Mouse (Mus musculus): ENCODE results near the gene Fam110a. TPM values are rescaled to one million over a fixed set of nuclear protein-coding genes. Genes with fewer than 3 reads are reported as not detected.

Fam110a gene
- polyA plus RNA-seq, 1 experiment from 2014 or later = 52.1 TPM

DNA sequence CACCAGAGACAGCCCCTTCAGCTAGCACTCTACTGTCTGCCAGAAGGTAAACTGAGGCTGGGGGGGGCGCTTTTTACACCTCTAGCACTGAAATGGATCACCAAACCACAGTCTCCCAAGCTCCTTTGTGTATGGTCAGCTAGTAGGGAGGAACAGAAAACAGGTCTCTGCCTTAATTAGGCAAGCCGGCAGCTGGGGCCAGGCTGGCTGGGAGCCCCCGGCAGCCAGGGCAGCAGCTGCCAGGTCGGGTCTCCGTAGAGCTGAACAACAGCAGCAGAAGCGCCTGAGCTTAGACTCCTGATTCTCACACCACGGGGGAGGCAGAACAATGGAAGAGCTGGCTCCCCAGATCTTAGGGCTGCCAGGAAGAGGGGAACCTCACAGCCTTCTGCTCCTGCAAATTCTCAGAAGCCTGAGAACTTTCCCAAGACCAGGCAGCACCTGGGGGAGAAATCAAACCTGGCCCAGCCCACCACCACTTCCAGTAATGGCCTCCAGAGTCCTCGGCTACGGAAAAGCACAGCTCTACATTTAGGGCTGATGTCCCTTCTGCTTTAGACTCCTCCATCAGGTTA, 12.8 kb downstream of the Fam110a start:
- Histone ChIP-seq H3K9ac (peak overlapping the region; percentile 61), H3K27ac (replicated peaks) (peak overlapping the region; percentile 91), H3K36me3 (0 out of 2 replicates have a peak, but pooled peaks cover 11% of the 10 kb centered on the region), H3K4me3 (peak overlapping the region; percentile 18), H3K4me1 (replicated peaks) (peaks cover 87% of the 10 kb centered on the region), H3K27me3 (no peaks in the 10 kb centered on the region), H3K9me3 (no peaks in the 10 kb centered on the region), H3K4me2 (peak overlapping the region; percentile 77)
- no peak for ATAC-seq (ENCODE audit: low read depth)
- WGBS = 10% methylated on average over 9 of the region's 9 CpGs

DNA sequence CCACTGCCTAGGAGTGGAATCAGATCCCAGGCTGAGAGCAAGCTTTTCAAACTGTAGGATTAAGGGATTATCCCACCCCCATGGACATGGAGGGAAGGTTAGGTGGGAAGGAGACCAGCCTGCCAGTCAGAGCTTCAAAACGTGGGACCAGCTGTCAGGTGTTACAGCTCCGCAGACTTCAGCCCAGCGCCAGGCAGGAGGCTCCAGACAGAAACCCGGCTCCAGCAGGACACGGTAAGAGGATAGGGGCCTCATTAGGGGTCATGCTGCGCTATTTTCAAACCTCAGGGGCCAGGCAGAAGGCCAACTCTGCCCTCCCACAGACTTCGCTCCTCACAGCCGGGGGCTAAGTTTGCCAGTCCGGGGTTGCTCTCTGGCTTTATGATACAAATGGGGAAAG, 16.0 kb downstream of the Fam110a start:
- H3K9ac ChIP-seq = no peak overlapping the region

DNA sequence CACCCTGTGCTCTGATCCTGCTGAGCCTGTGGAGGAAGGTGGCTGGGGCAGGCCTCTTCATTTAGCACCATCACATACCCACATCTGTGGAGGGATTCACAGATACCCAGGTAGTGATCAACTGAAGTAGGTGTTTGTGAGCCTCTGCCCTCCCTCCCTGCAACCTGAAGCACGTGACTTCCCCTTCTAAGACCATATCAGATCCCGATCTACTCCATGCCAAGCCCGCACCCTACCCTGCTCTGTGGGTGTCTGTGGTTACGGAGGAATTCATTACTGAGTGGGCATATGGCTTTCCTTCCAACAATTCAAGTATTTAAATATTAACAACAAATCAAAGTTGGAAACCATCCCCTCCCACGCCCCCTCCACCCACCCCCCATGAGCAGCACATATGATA, 16.7 kb downstream of the Fam110a start:
- no peak for ATAC-seq (ENCODE audit: low read depth)
- Histone ChIP-seq H3K9me3 (no peaks in the 10 kb centered on the region), H3K4me3 (no peak overlapping the region), H3K4me2 (no peak overlapping the region), H3K9ac (no peak overlapping the region), H3K27me3 (no peaks in the 10 kb centered on the region), H3K4me1 (replicated peaks) (peaks cover 60% of the 10 kb centered on the region), H3K27ac (replicated peaks) (no peak overlapping the region), H3K36me3 (no peaks in the 10 kb centered on the region)
- WGBS = 82% methylated on average over 5 of the region's 5 CpGs

More for the DNA sequence above, 16.0 kb downstream of the Fam110a start:
- Histone ChIP-seq H3K27me3 (no peaks in the 10 kb centered on the region), H3K9me3 (no peaks in the 10 kb centered on the region), H3K4me2 (no peak overlapping the region), H3K4me1 (replicated peaks) (peaks cover 68% of the 10 kb centered on the region), H3K4me3 (no peak overlapping the region), H3K27ac (replicated peaks) (0 out of 2 replicates have a peak overlapping the region, but pooled peaks have one; percentile 28), H3K36me3 (0 out of 2 replicates have a peak, but pooled peaks cover 5% of the 10 kb centered on the region)
- WGBS = 4% methylated on average over 9 of the region's 9 CpGs
- no peak for ATAC-seq (ENCODE audit: low read depth)

DNA sequence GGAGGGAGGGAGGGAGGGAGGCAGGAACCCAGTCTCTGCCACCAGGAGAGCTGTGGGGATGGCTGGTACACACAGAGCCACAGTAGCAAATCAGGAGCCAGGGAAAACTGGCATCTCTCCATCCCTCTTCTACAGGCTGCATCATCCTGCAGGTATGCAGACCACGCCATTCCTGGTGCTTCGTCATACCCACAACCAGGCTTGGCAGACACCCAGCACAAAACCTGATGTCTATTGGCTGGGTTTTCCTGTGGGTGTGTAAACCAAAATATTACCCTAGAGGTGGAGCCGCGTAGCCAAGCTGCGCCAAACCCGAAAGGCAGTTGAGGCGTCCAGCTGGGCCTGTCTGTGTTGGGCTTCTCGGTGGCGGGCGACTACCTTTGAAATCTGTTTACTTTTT, 17.5 kb downstream of the Fam110a start:
- H3K9ac ChIP-seq = no peak overlapping the region
- no peak overlapping the region for H3K4me2 ChIP-seq
- 0 out of 2 replicates have a peak, but pooled peaks have one; percentile 40 for ATAC-seq (ENCODE audit: low read depth)
- H3K4me1 ChIP-seq (replicated peaks) = peaks cover 52% of the 10 kb centered on the region
- peak overlapping the region; percentile 33; the same call in 1 of the 2 replicates for H3K27ac ChIP-seq (replicated peaks)
- WGBS = 57% methylated on average over 10 of the region's 10 CpGs
- H3K36me3 ChIP-seq = no peaks in the 10 kb centered on the region
- no peak overlapping the region for H3K4me3 ChIP-seq
- H3K9me3 ChIP-seq = no peaks in the 10 kb centered on the region
- no peaks in the 10 kb centered on the region for H3K27me3 ChIP-seq

DNA sequence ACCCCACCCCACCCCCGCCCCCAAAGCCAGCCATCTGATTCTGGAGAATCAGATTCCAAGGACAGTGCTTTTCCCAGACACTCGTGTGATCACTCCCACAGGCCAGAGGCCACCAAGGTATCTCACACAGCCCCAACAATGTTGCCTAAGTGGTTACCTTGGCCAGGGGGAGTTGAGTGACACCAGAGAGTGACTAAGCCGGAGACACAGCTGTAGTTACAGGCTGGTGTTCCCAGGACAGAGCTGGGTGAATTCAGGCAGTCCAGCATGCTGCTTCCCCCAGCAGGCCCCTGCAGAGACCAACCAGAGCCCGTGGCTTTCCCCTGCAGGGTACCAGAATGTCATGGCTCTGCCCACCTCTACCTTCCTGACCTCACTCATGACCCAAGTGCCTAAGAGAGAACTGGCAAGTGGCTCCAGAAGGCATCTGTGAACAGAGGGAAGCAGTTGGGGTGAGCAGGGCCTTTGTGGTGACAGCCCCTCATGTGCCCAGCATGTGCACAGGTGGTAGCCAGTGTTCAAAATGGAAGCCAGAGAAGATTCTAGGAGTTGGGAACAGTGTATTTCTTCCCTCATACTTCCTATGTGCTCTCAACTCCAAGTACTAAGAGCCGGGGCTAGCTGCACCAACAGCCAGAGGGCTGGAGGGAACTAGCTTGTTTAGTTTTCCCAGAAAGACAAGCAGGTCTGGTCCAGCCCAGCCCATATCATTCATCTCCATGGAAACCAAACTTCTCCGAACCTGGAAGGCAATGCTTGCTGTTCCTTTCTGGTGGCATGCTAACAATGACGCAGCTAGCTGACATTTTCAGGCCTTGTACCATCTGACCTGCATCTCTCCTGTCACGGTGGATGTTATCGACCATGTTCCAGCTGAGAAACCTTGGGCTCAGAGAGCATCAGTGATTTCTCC, 18.5 kb downstream of the Fam110a start:
- no peaks in the 10 kb centered on the region for H3K36me3 ChIP-seq
- 48% methylated on average over 9 of the region's 9 CpGs for WGBS
- no peak for ATAC-seq (ENCODE audit: low read depth)
- H3K4me3 ChIP-seq = no peak overlapping the region
- H3K9ac ChIP-seq = no peak overlapping the region
- H3K9me3 ChIP-seq = no peaks in the 10 kb centered on the region
- no peak overlapping the region for H3K27ac ChIP-seq (replicated peaks)
- H3K4me1 ChIP-seq (replicated peaks) = peaks cover 43% of the 10 kb centered on the region
- no peaks in the 10 kb centered on the region for H3K27me3 ChIP-seq
- H3K4me2 ChIP-seq = no peak overlapping the region

DNA sequence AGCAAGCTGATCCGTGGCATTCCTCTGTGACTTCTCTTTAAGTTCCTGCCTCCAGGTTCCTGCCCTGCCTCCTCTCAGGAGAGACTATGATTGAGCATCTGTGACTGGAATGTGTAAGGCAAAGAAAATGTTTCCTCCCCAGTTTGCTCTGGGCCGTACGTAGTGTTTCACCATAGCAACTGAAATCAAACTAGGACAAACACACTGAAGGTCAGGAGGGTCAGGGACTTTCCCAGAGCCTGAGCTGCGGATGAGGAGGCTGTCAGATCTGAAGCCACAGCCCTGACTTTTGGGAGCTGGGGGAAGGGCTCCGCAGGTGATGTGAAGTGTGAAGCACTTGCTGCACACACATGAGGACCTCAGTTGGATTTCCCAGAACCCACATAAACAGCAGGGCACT, 20.7 kb downstream of the Fam110a start:
- Histone ChIP-seq H3K4me3 (no peak overlapping the region), H3K36me3 (no peaks in the 10 kb centered on the region), H3K9me3 (no peaks in the 10 kb centered on the region), H3K27ac (replicated peaks) (no peak overlapping the region), H3K4me2 (no peak overlapping the region), H3K27me3 (no peaks in the 10 kb centered on the region), H3K4me1 (replicated peaks) (peaks cover 29% of the 10 kb centered on the region), H3K9ac (no peak overlapping the region)
- WGBS = 43% methylated on average over 5 of the region's 5 CpGs
- ATAC-seq (ENCODE audit: low read depth) = no peak

DNA sequence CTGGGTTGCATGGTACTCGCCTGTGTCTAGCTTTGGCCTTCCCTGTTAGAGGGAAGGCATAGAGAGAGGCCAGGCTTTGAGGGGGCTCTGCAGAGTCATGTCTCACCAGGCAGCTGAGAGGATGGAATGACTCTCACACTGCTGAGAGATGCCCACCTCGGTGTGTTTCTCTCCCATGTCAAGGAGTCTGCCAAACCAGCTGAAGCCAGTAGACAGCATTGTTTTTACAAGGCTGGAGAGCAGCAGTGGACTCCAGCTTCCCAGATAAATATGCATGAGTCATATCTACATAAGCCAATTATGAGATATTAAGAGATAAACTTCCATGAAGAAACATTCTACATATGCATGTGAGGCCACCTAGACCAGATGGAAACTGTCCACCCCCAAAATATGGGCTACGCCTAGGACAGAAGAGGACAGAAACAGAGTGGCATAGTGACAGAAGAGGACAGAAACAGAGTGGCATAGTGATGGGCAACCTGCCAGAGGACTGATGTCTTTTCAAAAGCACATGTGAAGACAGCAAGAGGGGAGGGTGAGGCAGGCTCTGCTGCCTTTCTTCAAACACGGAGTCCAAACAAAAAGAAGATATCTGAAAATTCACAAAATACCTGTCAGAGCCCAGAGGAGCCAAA, 23.4 kb downstream of the Fam110a start:
- H3K36me3 ChIP-seq = no peaks in the 10 kb centered on the region
- H3K9ac ChIP-seq = no peak overlapping the region
- ATAC-seq (ENCODE audit: low read depth) = no peak
- H3K9me3 ChIP-seq = no peaks in the 10 kb centered on the region
- no peaks in the 10 kb centered on the region for H3K27me3 ChIP-seq
- H3K4me3 ChIP-seq = no peak overlapping the region
- 0 out of 2 replicates have a peak, but pooled peaks cover 5% of the 10 kb centered on the region for H3K4me1 ChIP-seq (replicated peaks)
- WGBS = 81% methylated on average over 4 of the region's 4 CpGs
- no peak overlapping the region for H3K27ac ChIP-seq (replicated peaks)
- no peak overlapping the region for H3K4me2 ChIP-seq

DNA sequence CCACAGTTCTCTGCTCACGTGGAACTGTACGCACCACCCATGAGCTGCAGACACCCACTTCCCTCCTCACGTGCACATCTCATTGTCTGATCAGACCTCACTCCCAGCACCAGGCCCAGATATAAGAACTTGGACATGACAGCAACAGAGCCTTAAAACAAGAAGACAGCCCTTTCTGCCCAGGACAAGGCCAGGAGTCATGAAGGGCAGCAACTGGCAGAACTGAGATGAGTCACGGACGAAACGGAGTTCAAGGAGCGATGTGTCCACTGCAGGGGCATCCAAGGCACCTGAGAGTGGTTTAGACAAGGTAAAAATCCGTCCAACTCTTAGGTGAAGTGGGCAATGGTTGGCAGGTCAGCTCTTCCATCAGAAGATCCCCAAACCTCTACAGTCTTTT, 26.4 kb downstream of the Fam110a start:
- H3K27ac ChIP-seq (replicated peaks) = no peak overlapping the region
- H3K4me3 ChIP-seq = no peak overlapping the region
- no peaks in the 10 kb centered on the region for H3K4me1 ChIP-seq (replicated peaks)
- H3K4me2 ChIP-seq = no peak overlapping the region
- no peaks in the 10 kb centered on the region for H3K9me3 ChIP-seq
- no peak for ATAC-seq (ENCODE audit: low read depth)
- no peaks in the 10 kb centered on the region for H3K27me3 ChIP-seq
- no peak overlapping the region for H3K9ac ChIP-seq
- WGBS = 90% methylated on average over 8 of the region's 8 CpGs
- no peaks in the 10 kb centered on the region for H3K36me3 ChIP-seq

DNA sequence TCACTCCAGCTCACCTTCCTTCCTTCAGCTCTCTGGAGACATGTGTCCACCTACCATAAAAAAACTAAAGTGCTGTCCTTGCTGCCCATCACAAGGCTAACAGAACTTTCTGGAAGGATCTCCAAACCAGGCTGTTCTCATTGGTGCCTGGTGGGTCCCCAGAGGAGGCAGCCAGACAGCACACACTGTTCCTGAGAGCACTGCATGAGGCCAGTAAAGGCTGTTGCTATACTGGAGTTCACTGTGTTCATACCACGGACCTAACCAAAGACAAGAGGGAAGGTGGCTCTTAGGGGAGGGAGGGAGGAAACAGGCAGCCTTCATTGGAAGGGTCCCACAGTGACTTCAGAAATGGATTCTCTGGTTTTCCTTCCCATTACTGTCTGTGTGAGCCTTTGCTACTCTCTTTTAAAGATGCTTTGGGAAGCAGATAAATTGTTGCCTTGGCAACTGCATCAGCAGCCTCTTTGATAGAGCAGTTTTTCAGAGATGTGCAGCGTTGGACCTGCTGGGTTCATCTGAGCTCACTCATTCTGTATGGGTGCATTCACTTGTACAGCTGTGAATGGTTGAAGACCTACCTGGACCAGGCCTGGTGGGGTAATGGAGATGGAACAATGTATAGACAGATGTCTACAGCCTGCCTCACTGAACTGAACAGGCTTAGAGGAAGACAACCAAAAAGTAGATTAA, 30.8 kb downstream of the Fam110a start:
- Histone ChIP-seq H3K27me3 (no peaks in the 10 kb centered on the region), H3K27ac (replicated peaks) (no peak overlapping the region), H3K9ac (no peak overlapping the region), H3K9me3 (no peaks in the 10 kb centered on the region), H3K4me1 (replicated peaks) (no peaks in the 10 kb centered on the region), H3K4me2 (no peak overlapping the region), H3K36me3 (no peaks in the 10 kb centered on the region), H3K4me3 (no peak overlapping the region)
- 54% methylated on average over 2 of the region's 2 CpGs for WGBS
- no peak for ATAC-seq (ENCODE audit: low read depth)

DNA sequence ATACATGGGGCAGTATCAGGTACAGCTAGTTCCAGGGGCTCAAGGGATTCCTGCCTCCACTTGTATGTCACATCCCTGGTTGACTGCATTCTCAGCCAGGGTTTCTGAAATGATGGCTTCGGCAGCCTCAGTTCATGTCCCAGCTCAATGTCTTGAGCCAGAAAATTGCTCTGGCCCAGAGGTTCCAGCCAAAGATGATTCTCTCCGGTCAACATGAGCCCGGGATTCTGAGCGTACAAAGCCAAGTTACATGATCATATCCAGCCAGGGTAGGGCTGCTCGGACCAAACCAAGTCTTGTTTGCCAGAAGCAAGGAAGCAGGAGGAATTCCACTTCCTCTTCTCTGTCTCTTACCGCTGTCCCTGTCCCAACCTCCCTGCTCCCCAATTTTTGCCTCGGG, 31.7 kb downstream of the Fam110a start:
- ATAC-seq (ENCODE audit: low read depth) = no peak
- H3K27ac ChIP-seq (replicated peaks) = no peak overlapping the region

DNA sequence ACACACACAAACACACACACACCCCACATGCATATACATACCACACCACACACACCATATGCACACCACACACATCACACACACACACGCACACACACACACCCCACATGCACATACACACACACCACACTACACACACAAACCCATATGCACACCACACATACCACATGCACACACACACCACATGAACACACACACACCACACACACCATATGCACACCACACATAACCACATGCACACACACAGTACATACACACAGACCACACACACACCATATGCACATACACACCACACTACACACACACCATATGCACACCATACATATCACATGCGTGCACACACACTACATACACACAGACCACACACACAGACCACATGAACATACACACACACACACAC, 32.4 kb downstream of the Fam110a start:
- 93% methylated on average over 2 of the region's 2 CpGs for WGBS
- Histone ChIP-seq H3K9me3 (no peaks in the 10 kb centered on the region), H3K27ac (replicated peaks) (no peak overlapping the region), H3K4me1 (replicated peaks) (no peaks in the 10 kb centered on the region), H3K4me2 (no peak overlapping the region), H3K9ac (no peak overlapping the region), H3K4me3 (no peak overlapping the region), H3K27me3 (no peaks in the 10 kb centered on the region), H3K36me3 (no peaks in the 10 kb centered on the region)
- no peak for ATAC-seq (ENCODE audit: low read depth)

More for the DNA sequence above, 31.7 kb downstream of the Fam110a start:
- WGBS = 86% methylated on average over 7 of the region's 7 CpGs
- H3K4me2 ChIP-seq = no peak overlapping the region
- H3K27me3 ChIP-seq = no peaks in the 10 kb centered on the region
- no peaks in the 10 kb centered on the region for H3K4me1 ChIP-seq (replicated peaks)
- no peak overlapping the region for H3K4me3 ChIP-seq
- H3K9ac ChIP-seq = no peak overlapping the region
- H3K36me3 ChIP-seq = no peaks in the 10 kb centered on the region
- H3K9me3 ChIP-seq = no peaks in the 10 kb centered on the region

DNA sequence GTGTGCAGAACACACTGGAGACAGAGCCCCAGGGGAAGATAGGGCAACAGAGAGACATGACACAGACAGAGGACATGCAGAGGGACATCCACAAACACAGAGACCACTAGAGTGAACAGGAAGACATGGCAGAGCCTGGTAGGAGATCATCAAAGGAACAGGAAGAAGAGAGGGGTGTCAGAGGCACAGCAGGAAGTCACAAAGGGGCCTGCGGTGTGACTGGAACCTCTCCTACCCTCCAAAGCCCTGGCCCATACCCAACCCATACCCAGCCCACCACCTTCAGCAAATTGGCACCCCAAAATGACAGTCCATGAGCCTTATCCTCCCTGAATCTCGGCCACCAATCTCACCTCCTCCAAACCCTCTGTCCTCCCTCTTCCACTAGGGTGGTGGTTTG, 35.9 kb downstream of the Fam110a start:
- H3K9me3 ChIP-seq = no peaks in the 10 kb centered on the region
- ATAC-seq (ENCODE audit: low read depth) = no peak

More for the DNA sequence above, 35.9 kb downstream of the Fam110a start:
- Histone ChIP-seq H3K4me3 (no peak overlapping the region), H3K4me2 (no peak overlapping the region), H3K36me3 (no peaks in the 10 kb centered on the region), H3K4me1 (replicated peaks) (no peaks in the 10 kb centered on the region), H3K27ac (replicated peaks) (no peak overlapping the region), H3K27me3 (no peaks in the 10 kb centered on the region), H3K9ac (no peak overlapping the region)
- 65% methylated on average over 2 of the region's 2 CpGs for WGBS
